Mouse (Mus musculus): Measurements from ENCODE around the gene Slc2a9.

- TF ChIP-seq POLR2A (IDR thresholded peaks at IDR 0.05; ENCODE audit: low read depth, low read length) (no peak), CTCF (IDR thresholded peaks at IDR 0.05; ENCODE audit: borderline replicate concordance, insufficient read depth, low read length) (no peak)
These were observed 17.0 kb downstream of the Slc2a9 start for GRCm38 (mm10) chr5:38485946-38486345.
